Mouse (Mus musculus): ENCODE data around the gene Specc1.

Gene Specc1

GRCm38 (mm10) chr11:62047817-62048640 is 91.5 kb downstream of the Specc1 start:
- intact Hi-C loops (cut with DNase I), result loop anchor here (2.0 kb wide), 2 partner anchors 79 to 231 kb away; no protein-coding TSS in a partner anchor

GRCm38 (mm10) chr11:62049170-62049569 is 92.6 kb downstream of the Specc1 start:
- intact Hi-C loops (cut with DNase I), result no loop called here

- intact Hi-C loops (cut with DNase I), result no loop called here
These were observed 94.1 kb downstream of the Specc1 start for GRCm38 (mm10) chr11:62050356-62051330.

- intact Hi-C loops (cut with DNase I), result no loop called here
These were observed 94.9 kb downstream of the Specc1 start for GRCm38 (mm10) chr11:62051487-62051886.

GRCm38 (mm10) chr11:62053928-62054327 is 97.4 kb downstream of the Specc1 start:
- intact Hi-C loops (cut with DNase I), result no loop called here

- intact Hi-C loops (cut with DNase I), result no loop called here
These were observed 108.0 kb downstream of the Specc1 start for GRCm38 (mm10) chr11:62064565-62064964.

- intact Hi-C loops (cut with DNase I), result no loop called here
These were observed 109.1 kb downstream of the Specc1 start for GRCm38 (mm10) chr11:62065655-62066054.

- intact Hi-C loops (cut with DNase I), result no loop called here
These were observed 113.0 kb downstream of the Specc1 start for GRCm38 (mm10) chr11:62069554-62069953.

GRCm38 (mm10) chr11:62070206-62070605 is 113.6 kb downstream of the Specc1 start:
- intact Hi-C loops (cut with DNase I), result no loop called here

- intact Hi-C loops (cut with DNase I), result no loop called here
These were observed 115.8 kb downstream of the Specc1 start for GRCm38 (mm10) chr11:62072406-62072805.

GRCm38 (mm10) chr11:62073575-62074140 is 117.1 kb downstream of the Specc1 start:
- intact Hi-C loops (cut with DNase I), result no loop called here

GRCm38 (mm10) chr11:62074578-62074977 is 118.0 kb downstream of the Specc1 start:
- intact Hi-C loops (cut with DNase I), result no loop called here

- intact Hi-C loops (cut with DNase I), result no loop called here
These were observed 118.5 kb downstream of the Specc1 start for GRCm38 (mm10) chr11:62075071-62075470.

GRCm38 (mm10) chr11:62075551-62075950 is 119.0 kb downstream of the Specc1 start:
- intact Hi-C loops (cut with DNase I), result no loop called here

GRCm38 (mm10) chr11:62076345-62077156 is 120.0 kb downstream of the Specc1 start:
- intact Hi-C loops (cut with DNase I), result no loop called here

- intact Hi-C loops (cut with DNase I), result no loop called here
These were observed 120.7 kb downstream of the Specc1 start for GRCm38 (mm10) chr11:62077157-62077865.

- intact Hi-C loops (cut with DNase I), result no loop called here
These were observed 121.8 kb downstream of the Specc1 start for GRCm38 (mm10) chr11:62078371-62078770.

- intact Hi-C loops (cut with DNase I), result no loop called here
These were observed 122.7 kb downstream of the Specc1 start for GRCm38 (mm10) chr11:62079100-62079857.

GRCm38 (mm10) chr11:62080476-62080875 is 123.9 kb downstream of the Specc1 start:
- intact Hi-C loops (cut with DNase I), result no loop called here
